Mouse (Mus musculus): ENCODE data around the gene Mcoln1.
A peak's percentile ranks its signal among the peaks of the same experiment; 100 is the strongest.

Mcoln1 gene

DNA sequence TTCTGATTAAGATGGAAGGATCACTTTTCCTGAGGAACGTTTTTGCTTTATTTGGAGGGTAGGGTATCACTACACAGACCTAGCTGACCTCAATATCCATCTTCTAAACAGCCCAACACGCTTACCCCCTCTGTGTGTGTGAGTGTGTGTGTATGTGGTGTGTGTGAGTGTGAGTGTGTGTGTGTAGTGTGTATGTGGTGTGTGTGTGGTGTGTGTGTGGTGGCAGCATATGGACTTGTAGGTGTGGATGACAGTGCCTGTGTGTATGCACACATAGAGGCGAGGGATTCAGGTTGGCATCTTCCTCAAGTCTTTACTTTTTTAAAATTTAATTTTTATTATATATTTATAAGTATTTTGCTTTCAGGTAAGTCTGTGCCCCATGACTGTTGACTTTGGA is 1.7 kb upstream of the Mcoln1 start:
- DNase-seq (ENCODE audit: low spot score) = no peak

GRCm38 (mm10) chr8:3499751-3500150 is 506 bp upstream of the Mcoln1 start:
- DNase-seq (ENCODE audit: low spot score) = no peak

- DNase-seq (ENCODE audit: low spot score) = peak; percentile 29
Measured at GRCm38 (mm10) chr8:3502217-3502616, 2.0 kb downstream of the Mcoln1 start.

- no peak for DNase-seq (ENCODE audit: low spot score)
Measured at GRCm38 (mm10) chr8:3507979-3508754, 7.9 kb downstream of the Mcoln1 start.

DNA sequence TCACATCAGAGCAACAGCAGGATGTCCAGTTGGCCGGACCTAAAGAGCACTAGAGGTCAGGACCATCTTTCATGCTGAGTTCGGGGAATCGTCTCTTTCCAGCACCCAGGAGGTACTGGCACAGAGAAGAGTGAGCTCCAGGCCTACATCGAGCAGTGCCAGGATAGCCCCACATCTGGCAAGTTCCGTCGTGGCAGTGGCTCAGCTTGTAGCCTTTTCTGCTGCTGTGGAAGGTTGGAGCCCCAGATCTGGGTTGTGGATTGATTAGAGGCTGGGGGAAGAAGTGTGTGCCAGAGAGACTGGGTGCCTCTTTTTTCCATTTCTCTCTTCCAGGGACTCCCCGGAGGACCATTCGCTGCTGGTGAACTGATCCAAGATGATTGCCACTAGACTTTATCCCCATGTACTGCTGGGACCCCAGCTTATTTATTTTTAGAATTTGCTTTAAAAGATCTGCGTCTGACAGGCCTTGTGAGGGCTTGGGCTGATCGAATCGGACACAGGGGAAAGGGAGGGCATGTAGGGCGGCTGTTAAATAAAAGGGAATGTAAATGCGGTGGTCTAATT is 14.5 kb downstream of the Mcoln1 start:
- no peak for DNase-seq (ENCODE audit: low spot score)

DNA sequence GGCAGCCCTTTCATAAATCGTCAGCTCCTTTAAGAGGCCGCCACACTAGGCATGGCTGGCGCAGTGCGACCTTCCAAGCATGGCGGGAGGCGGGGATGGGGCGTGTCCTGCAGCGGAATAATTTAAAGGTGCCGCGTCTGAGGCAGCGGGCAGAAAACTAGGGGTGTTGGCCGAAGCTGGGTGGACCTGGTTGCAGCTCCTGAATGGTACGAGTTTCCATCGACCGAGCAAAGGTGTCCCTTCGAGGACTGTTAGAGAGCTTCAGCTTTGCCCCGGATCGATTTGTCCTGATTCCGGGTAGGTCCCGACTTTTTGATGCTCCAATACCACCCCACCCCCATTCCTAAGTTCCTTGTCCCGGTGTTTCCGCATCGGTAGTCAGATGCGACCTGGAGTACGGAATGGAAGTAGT is 15.0 kb downstream of the Mcoln1 start, which contains the start of gene Pnpla6:
TSS of gene Pnpla6 (plus strand) at position 125 of the 412 bp plus-strand sequence.
- DNase-seq (ENCODE audit: low spot score) = peak; percentile 93

DNA sequence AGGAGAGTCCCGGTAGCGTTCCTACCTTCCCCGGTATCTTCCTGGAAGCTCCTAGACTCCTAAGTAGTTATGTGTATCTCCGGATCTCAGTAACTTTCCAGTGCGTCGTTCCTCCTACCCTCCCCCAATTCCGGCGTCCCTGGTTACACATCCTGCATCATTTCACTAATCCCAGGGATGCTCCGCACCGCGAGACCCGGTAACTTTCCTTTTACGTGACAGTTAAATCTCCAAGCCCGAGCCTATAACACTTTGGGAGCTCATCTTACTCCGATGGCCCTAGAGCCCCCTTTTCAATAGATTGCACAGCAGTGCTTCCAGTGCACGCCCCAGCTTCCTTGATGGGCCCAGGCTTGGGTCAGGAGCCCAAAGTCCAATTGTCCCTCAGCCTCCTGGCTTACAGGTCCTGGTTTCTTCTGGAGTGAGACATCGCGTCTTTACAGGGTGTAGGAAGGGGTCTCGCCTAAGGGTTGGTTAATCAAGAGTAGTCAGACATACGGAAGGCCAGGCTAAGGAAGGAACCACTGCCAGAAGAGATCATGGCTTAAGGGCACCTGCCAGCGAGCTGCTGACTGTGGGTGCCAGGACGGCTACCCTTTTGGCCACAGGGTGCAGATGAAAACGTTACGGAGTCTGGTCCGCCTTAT is 15.6 kb downstream of the Mcoln1 start:
- peak; percentile 49 for DNase-seq (ENCODE audit: low spot score)

DNA sequence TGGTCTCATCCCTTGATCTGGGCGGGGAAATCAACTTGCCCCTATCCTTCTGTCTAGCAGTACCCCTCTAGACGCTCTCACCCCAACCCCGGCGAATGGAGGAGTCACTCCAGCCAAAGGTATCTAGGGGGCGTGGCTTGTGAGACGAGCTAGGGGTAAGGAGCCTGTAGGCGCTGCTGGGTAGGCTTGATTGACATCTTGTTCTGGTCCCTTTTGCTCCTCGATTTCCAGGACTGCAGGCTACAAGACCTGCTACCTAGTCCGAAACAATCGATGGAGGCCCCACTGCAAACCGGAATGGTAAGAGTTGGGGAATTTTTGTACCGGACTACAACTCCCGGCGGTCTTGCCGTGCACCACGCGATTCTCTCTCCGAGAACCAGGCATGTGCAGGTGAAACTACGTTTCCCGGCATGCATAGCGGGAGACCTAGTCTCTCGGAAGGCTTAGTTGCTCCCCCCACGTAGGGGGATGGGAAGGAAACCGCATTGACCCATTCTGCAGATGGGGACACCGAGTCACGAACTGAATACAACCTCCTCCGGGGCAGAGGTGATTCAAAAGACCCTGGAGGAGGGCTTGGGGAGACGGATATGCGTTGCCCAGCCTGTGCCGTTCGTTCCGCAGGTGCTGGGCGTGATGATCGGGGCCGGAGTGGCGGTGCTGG is 16.3 kb downstream of the Mcoln1 start:
- DNase-seq (ENCODE audit: low spot score) = peak; percentile 95

DNA sequence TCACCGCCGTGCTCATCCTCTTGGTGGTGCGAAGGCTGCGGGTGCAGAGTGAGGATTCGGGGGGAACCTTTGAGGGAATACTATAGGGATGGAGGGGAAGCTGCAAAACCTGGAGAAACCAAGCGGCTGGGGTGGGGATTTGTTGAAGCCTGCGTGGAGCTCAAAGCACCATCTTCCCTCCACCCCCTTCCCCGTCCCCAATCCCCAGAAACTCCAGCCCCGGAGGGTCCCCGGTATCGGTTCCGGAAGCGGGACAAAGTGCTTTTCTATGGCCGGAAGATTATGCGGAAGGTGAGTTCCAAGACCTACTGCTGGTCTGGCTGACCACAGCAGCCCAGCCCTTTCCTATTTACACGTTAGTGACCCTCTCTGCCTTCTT is 16.8 kb downstream of the Mcoln1 start:
- no peak for DNase-seq (ENCODE audit: low spot score)

- no peak for DNase-seq (ENCODE audit: low spot score)
Measured at GRCm38 (mm10) chr8:3522007-3522697, 21.9 kb downstream of the Mcoln1 start.

DNA sequence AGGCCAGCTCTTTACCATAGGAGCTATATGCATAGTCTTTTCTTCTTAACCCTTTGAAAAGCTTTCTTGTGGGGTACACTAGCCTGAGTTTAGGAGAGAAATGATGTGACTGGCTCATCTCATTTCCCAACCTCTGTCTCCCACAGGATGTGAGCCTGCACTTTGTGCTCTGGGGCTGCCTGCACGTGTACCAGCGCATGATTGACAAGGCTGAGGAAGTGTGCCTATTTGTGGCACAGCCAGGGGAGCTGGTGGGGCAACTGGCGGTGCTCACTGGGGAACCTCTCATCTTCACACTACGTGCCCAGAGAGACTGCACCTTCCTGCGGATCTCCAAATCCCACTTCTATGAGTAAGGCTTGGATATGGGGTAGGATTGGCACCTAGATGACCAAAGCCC is 30.6 kb downstream of the Mcoln1 start:
- DNase-seq (ENCODE audit: low spot score) = no peak

- no peak for DNase-seq (ENCODE audit: low spot score)
Measured at GRCm38 (mm10) chr8:3531936-3532335, 31.7 kb downstream of the Mcoln1 start.

GRCm38 (mm10) chr8:3536053-3536841 is 36.0 kb downstream of the Mcoln1 start:
- no peak for DNase-seq (ENCODE audit: low spot score)

DNA sequence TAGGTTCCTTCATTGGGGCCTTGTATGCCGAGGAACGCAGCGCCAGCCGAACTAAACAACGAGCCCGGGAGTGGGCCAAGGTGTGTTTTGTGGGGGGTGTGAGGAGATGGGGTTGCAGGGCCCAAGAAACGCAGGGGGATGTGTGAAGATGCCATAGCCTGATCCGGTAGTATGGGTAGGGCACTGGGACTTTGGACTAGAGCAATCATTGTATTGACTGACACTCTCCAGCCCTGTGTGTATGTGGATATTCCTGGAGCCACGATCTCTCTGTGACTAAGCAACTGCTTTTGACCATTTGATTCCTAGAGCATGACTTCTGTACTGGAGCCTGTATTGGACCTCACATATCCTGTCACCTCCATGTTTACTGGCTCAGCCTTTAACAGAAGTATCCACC is 36.7 kb downstream of the Mcoln1 start:
- DNase-seq (ENCODE audit: low spot score) = no peak

DNA sequence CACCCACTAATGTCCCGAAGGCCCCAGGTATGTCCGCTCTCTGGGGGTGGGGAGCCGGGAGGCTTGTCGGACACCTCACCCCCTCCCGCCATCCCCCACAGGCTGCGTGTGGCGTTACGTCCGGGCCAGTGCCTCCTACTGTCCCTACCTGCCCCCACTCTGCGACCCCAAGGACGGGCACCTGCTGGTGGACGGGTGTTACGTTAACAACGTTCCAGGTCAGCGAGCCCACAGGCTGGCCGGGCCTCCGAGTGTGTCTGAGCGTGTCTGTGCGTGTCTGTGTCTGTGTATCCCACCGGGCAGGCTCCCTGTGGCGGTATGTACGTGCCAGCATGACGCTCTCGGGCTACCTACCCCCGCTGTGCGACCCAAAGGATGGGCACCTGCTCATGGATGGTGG is 37.4 kb downstream of the Mcoln1 start:
- no peak for DNase-seq (ENCODE audit: low spot score)

DNA sequence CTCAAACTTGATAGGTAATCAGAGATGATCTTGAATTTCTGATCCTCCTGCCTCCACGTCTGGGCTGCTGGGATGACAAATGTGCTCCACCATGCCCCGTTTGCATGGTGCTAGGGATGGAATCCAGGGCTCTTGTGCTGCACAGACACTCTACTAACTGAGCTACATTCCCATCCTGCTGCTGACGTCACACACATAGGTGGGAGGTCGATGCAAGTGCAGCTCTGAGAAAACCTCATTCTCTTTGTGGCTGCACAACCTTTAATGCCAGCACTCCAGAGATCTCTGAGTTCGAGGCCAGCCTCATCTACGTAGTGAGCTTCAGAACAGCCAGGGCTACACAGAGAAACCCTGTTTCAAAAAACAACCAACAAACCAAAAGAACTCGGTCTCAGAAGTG is 38.9 kb downstream of the Mcoln1 start:
- DNase-seq (ENCODE audit: low spot score) = no peak

DNA sequence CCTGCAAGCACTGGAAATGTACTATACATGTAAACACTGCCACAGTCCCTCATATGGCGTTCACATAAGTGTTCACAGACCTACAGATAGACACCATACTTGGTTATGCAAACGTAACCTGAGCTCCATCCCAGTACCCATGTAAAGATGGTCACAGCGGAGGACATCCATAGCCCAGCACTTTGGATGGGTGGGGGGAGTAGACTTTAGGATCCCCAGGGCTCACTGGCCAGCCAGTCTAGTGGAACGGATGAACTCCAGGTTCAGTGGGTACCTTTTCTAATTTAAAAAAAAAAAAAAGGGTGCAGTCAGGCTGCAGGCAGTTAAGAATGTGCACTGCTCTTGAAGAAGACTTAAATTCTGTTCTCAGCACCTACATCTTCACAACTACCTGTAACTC is 39.8 kb downstream of the Mcoln1 start:
- DNase-seq (ENCODE audit: low spot score) = no peak

- no peak for DNase-seq (ENCODE audit: low spot score)
Measured at GRCm38 (mm10) chr8:3546511-3546910, 46.3 kb downstream of the Mcoln1 start.

GRCm38 (mm10) chr8:3552240-3552639 is 52.0 kb downstream of the Mcoln1 start:
- DNase-seq (ENCODE audit: low spot score) = no peak

GRCm38 (mm10) chr8:3556114-3556513 is 55.9 kb downstream of the Mcoln1 start:
- DNase-seq (ENCODE audit: low spot score) = no peak
